Mouse (Mus musculus) cerebellum, adult 2 months (tissue): ENCODE measurements at regions not wholly inside any gene's neighbourhood (a gene's known extent, or its start where the extent isn't known, plus 50 kb on each side); places are given as distances from the start of the nearest gene placed in this dataset.

Experiments used
- CTCF ChIP-seq: fragments of 200-500 bp; IDR thresholded peaks from 2 replicates; pipeline ENCODE4 v1.5.1; 2011; ENCODE audit warnings: low read depth, mild to moderate bottlenecking, control low read depth, low read length, moderate library complexity, borderline replicate concordance; ENCODE audit not compliant: insufficient read depth
- POLR2A ChIP-seq: fragments of 200-500 bp; IDR thresholded peaks from 2 replicates; pipeline ENCODE4 v1.6.1; 2011; ENCODE audit warnings: low read length, control low read depth, borderline replicate concordance; ENCODE audit not compliant: insufficient read depth

GRCm38 (mm10) chr5:28709626-28710025 lies 242.6 kb upstream of the Shh start:
- TF ChIP-seq POLR2A (no peak), CTCF (no peak)
